Mouse (Mus musculus) liver, adult 2 months (tissue): ENCODE results near the gene Rarb.

Experiments used
- CTCF ChIP-seq: fragments of 200-500 bp; IDR thresholded peaks from 2 replicates; pipeline ENCODE4 v1.5.1; 2011; ENCODE audit warnings: low read depth, low read length, control low read depth
- POLR2A ChIP-seq: fragments of 200-500 bp; IDR thresholded peaks from 2 replicates; pipeline ENCODE4 v1.6.1; 2011; ENCODE audit warnings: low read length, control low read depth; ENCODE audit not compliant: insufficient read depth; ENCODE audit errors: extremely low read depth

DNA sequence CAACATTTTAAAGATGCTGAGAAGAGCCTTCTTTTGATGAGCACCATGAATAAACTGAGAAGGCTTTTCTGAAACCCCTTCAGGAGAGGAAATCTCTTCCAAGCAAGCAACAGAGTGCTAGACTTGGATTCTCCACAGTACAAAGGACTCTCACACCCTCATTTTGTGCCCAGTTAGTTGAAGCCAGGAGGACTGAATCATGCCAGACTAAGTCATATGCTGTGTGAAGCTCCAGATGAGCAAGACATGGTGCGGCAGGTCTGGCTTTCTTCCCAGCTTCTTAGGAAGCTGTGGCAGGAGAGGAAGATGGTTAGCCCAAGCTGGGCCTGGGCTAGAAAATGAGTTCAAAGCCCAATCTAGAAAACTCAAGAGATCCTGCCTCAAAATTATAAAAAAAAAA lies 267.1 kb downstream of the Rarb start:
- TF ChIP-seq CTCF (no peak), POLR2A (no peak)
